Mouse (Mus musculus) adrenal gland, postnatal 36 days (tissue): ENCODE results near the gene Rcsd1. TPM values are rescaled to one million over a fixed set of nuclear protein-coding genes. Genes with fewer than 3 reads are reported as not detected.

Experiments
- DNase-seq, 2 experiments: peaks; one replicate each; pipeline ENCODE4 v3.0.0; 2021; ENCODE audit warnings: mixed read lengths in 1 of 2
- long read RNA-seq, 2 experiments: library from polyadenylated mRNA; stranded (forward); transcript quantifications; one replicate each; pipeline ENCODE4 v2.0.0; 2021; ENCODE audit warnings: borderline sequencing depth in 2 of 2
- total RNA-seq, 2 experiments: library from RNA; stranded (reverse); gene quantifications; 2 replicates each; pipeline ENCODE4 v1.2.3; 2021

The Rcsd1 gene
- total RNA-seq: 10 to 100 TPM; 12.4 to 20.2 TPM
- long read RNA-seq, experiment 1, full-length matches to known transcripts: 15 of 18 reads
- long read RNA-seq, experiment 1, partial matches to known transcripts: 1 of 18 reads
- long read RNA-seq, experiment 1, other reads (novel, unspliced or antisense): 2 of 18 reads
- long read RNA-seq, experiment 2, full-length matches to known transcripts: 4 of 6 reads
- long read RNA-seq, experiment 2, partial matches to known transcripts: 1 of 6 reads
- long read RNA-seq, experiment 2, other reads (novel, unspliced or antisense): 1 of 6 reads

DNA sequence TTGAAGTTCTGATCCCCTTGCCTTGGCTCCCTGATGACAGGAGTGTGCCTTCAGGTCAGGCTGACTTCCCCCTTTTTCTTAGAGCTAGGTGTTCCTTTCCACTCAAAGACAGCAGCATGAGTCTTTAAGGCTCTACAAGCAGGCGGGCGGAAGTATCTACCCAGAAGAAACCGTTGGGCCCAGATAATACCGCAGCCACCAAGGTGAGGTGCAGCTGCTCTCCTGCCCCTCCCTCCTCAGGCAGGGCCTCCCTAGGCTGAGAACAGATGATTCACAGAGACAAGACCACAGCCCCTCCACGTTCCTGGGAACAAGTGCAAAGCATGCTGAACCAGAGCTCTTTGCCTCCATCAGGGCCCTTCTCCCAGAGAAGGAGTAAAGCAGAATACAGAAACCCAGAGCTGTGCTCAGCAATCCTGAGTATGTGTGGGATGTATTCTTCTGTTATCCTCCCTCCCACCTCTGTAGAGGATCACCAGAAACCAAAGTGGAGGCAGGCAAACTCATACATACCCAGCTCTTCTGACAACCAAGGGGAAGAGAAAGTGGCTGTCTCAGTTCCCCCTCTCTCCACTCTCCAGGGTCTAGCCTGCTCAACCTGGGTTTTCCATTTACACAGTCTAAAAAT, at the start of gene Rcsd1:
Rcsd1 (minus strand) TSS at position 129 of the 628 bp plus-strand sequence.
- DNase-seq: no peak

- no peak for DNase-seq
These were observed 45.6 kb upstream of the Rcsd1 start for GRCm38 (mm10) chr1:165755194-165755593.

GRCm38 (mm10) chr1:165754205-165754604, 44.6 kb upstream of the Rcsd1 start:
- DNase-seq: no peak

- no peak for DNase-seq
These were observed 42.3 kb upstream of the Rcsd1 start for GRCm38 (mm10) chr1:165751838-165752237.

- no peak for DNase-seq
These were observed 41.6 kb upstream of the Rcsd1 start for GRCm38 (mm10) chr1:165751142-165751541.

DNA sequence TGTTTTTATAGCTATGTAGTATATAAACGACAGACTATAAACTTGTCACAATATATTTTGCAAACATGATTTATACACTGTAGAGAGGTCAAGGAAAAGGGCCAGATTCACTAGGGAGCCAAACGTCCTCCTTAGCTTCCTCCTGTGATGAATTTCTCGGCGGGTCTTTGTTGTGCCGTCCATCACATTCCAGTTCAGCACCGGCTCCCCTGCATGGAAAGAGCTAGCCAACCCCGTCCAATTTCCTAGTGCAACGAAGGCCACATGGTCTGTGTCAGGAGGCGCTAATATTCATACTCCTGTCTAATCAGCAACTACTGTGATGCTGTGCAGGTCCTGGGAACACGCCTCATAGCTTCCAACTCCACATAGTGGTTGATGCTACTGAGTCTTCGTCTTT, 38.5 kb upstream of the Rcsd1 start:
- no peak for DNase-seq

GRCm38 (mm10) chr1:165741989-165742388, 32.4 kb upstream of the Rcsd1 start:
- no peak for DNase-seq

- DNase-seq: no peak
These were observed 29.4 kb upstream of the Rcsd1 start for GRCm38 (mm10) chr1:165738985-165739384.

DNA sequence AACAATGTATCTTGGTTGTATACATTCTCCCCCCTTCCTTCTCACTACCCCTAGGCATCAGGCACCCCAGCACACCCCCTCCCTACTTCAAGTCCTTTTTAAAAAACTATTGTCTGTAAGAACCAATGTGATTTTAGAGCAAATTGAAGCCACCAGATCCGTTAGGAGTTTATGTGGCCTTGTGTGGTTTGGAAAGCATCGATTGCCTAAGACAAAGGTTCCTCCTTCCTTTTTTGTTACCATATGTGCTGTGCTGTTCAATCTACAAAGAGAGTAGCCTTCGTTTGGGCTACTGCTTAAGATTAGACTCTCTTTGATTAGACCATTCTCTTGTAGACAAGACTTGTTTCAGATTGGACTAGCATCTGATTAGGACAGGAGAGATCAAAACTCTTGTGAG, 28.3 kb upstream of the Rcsd1 start:
- no peak for DNase-seq

DNA sequence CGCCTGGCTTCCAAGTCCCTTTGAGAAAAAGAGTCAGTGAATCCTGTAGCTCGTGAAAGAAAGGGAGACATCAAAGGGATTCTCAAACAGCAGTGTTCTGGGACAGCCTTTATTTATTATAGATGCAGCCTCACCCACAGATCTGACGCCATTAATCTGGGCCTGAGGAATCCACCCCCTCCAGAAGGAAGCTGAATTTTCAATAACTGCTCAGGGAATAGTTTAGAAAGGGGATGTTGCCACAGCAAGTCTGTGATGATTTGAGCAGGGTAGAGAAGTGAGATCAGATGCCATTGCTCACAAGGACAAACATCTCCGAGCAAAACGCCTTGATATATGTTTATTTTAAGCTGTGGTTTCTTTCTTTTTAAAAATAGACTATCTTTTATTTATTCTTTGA, 27.9 kb upstream of the Rcsd1 start:
- no peak for DNase-seq

- peak; percentile 87 to 89 for DNase-seq
These were observed 26.6 kb upstream of the Rcsd1 start for GRCm38 (mm10) chr1:165735826-165736818.

DNA sequence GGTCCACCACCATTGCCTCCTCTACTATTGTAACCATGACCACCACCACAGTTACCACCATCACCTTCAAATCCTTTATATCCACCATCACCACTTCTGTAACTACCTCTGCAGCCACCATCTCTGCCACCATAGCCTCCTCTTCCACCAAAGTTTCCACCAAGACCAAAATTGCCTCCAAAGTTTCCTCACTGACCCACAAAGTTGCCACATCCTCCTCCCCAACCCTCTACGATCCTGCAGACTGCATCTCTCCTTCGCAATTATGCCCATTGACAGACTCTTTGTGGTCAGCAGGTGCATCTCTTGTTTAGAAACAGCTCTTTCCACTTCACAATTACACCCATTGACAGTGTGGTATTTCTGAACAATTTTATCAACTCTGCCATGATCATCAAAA, 25.3 kb upstream of the Rcsd1 start:
- no peak for DNase-seq

DNA sequence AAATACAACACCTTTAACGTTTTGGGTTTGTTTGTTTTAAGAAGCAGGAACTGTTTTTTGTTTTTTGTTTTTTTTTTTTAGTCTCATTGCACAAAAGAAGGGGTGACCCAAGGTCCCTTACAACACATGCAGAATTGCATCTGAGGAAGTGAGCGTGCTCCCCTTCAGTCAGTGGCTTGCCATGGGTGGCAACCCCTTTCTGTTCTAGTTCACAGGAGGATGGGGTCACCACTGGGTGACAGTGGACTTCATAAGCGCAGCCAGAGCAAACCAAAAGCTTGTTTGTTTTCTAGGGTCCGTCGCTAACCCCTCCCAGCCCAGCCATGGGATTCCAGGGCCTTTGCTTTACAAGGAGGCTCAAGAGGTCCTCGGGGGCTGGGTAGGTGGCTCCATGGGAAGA, 22.0 kb upstream of the Rcsd1 start:
- no peak for DNase-seq

DNA sequence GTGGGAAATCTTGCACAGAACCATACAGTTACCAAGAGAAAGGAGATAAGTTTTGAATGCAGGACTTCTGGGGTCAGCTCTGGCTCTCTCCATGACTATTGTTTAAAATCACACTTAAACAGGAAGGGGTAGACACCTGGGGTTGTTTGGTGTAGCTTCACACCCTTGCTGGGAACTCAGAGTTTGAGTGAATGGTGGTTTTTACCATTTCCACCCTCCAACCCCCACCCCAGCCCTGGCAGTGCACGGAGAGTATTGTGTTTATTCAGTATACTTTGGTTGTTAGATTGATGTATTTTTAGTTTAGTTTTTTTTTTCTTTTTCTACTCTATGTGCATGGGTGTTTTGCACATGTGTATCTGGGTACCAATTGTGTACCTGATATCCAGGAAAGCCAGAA, 20.6 kb upstream of the Rcsd1 start:
- no peak for DNase-seq

- DNase-seq: no peak
These were observed 18.6 kb upstream of the Rcsd1 start for GRCm38 (mm10) chr1:165728057-165728639.

DNA sequence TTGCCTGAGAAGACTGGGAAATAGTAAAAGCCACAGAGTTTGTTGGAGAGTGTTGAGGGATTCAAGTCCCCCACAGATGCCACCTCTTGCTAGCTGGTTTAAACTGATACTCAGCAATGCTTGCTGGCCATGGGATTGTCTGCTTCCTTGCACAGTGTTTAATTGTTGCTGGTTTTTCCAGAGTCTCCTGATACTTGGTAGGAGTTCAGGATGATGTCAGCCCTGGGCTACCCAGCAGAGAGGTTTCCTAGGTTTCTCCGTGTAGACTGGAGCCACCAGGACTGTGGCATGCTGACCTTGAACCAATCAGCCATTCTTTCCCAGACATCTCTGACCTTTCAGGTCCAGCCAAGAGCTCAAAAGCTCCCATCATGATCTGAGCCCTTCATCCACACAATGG, 17.4 kb upstream of the Rcsd1 start:
- DNase-seq: no peak

DNA sequence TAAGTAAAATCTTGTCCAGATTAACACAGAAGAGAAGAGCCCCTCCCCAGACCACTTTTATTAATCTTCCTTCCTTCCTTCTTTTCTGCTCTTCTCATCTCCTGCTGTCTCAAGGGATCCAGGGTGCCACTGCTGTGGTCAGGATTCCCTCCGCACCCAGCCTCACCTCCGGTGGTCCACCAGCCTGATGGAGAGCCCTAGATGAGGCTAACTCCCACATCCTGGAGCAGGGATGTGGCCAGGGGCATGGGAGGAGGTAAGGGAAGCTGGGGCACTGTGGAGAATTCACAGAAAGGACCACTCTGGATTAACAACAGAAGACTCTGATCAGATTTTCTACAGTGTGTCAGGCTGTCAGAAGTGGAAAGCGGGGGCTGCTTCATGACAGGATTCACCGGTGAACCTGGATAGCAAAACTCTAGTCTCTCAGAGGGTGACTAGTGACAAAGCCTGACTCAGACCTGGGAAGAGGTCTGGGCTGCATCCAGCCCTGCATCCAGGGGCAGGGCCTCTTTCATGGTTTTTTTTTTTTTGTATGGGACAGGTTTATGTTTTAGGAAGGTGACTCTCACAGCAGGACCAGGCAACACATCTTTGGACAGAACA, 15.6 kb upstream of the Rcsd1 start:
- no peak for DNase-seq

DNA sequence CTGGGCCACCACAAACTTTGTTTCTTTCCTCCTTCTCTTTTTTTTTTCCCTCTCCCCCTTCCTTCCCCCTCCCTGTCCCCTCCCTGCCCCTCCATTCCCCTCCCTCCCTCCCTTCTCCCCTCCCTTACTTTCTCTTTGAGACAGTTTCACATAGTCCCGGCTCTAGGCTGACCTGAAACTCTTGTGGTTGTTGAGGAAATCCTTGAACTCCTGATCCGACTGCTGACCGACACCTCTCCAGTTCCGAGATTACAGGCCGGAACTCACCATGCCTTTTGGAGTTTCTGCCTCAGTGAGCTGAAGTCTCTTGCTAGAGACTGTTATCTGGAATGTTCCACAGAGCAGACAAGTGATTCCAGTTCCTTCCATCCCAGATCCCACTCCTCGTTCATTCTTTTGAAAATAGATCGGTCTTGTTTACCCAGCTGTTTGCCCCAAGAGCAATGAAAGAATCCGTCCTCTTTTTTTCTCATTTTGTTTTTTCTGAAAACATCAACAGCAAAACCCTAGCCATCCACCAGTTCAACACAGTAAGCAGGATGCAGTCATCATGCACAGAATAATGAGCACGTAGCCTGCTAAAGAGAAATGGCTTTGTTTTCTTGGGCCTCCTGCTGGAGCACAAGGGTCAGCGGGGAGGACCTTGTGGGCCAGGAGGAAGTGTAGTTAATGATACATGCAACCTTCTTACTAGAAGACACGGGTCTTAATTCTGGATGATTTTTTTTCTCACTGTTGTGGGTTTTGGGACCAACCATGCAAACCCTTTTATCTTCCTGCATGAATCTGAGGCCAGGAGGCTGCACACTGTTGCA, 14.9 kb upstream of the Rcsd1 start:
- DNase-seq: no peak

DNA sequence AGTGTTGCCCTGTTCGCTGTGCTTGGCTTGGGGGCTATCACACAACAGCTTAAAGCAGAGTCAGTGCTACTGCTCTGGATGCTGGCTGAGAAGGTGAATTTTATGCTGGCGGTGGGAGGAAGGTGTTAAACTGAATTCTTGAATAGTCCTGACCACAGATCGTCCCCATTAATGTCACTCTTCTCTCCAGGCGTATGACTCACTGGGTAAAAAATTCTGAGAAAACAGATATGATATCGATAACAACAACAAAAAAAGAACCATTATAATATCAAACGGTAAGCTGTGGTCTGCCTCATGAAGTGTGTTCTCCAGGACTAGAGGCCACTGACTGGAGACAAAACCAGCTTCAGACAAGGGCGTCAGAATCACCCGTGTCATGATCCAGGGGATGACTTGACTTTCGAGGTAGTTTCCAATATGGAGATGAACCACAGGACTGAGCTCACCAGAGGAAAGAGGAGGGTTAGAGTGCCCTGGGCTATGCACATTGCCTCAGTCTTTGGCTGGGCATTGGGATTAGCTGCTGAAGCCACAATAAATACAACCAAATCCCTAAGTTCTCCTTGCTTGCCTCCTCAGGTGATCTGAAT, 13.1 kb upstream of the Rcsd1 start:
- no peak for DNase-seq

GRCm38 (mm10) chr1:165718543-165719105, 9.1 kb upstream of the Rcsd1 start:
- no peak for DNase-seq
